Mouse (Mus musculus) kidney, embryonic 16.5 days (tissue): ENCODE measurements around the gene Sgpp1. TPM values are rescaled to one million over a fixed set of nuclear protein-coding genes. Genes with fewer than 3 reads are reported as not detected.

ENCODE experiments used
- ATAC-seq: fragments of 200-750 bp; cut with Nextera tagmentation; 2 replicates; pipeline ENCODE4 v1.8.0; 2017; ENCODE audit warnings: moderate TSS enrichment; ENCODE audit not compliant: low FRiP score, low TSS enrichment
- H3K27ac ChIP-seq: fragments of 300-500 bp; sonication (generic); 2 replicates; pipeline ENCODE4 v1.5.1; 2014; ENCODE audit warnings: low read length
- H3K27me3 ChIP-seq: fragments of 300-500 bp; sonication (generic); 2 replicates; pipeline ENCODE4 v1.6.1; 2014; ENCODE audit warnings: low read length, control low read depth, mixed read lengths; ENCODE audit not compliant: insufficient read depth
- H3K36me3 ChIP-seq: fragments of 300-500 bp; sonication (generic); 2 replicates; pipeline ENCODE4 v1.6.1; 2014; ENCODE audit warnings: low read length, control low read depth, mixed read lengths; ENCODE audit not compliant: insufficient read depth
- H3K4me1 ChIP-seq: fragments of 300-500 bp; sonication (generic); 2 replicates; pipeline ENCODE4 v1.6.1; 2014; ENCODE audit warnings: low read length, control low read depth, mixed read lengths; ENCODE audit not compliant: insufficient read depth
- H3K4me2 ChIP-seq: fragments of 300-500 bp; sonication (generic); replicated peaks from 2 replicates; pipeline ENCODE4 v1.6.1; 2014; ENCODE audit warnings: low read depth, low read length
- H3K4me3 ChIP-seq: fragments of 300-500 bp; sonication (generic); 2 replicates; pipeline ENCODE4 v1.5.1; 2014; ENCODE audit warnings: mild to moderate bottlenecking, low read length
- H3K9ac ChIP-seq: fragments of 300-500 bp; sonication (generic); replicated peaks from 2 replicates; pipeline ENCODE4 v1.6.1; 2014; ENCODE audit warnings: low read length
- H3K9me3 ChIP-seq: fragments of 300-500 bp; sonication (generic); 2 replicates; pipeline ENCODE4 v1.6.1; 2016; ENCODE audit warnings: low read length, control low read depth
- WGBS: fragments of 180-500 bp; shearing (Covaris S2); extraction: QIAGEN DNeasy Blood & Tissue Kit; methylation state at CpG from one replicate; pipeline ENCODE4 v1.1.7; 2014; 5-methylcytosine and 5-hydroxymethylcytosine counted together
- polyA plus RNA-seq: library from polyadenylated mRNA; unstranded; fragments of >200 nt; fragmentation: Nextera tagmentation; extraction: Ambion mirVana; gene quantifications from 2 replicates; pipeline ENCODE4 v1.2.1, GENCODE M21; 2015

The Sgpp1 gene
- 14.5 and 15.9 TPM in 2 replicates for polyA plus RNA-seq

DNA sequence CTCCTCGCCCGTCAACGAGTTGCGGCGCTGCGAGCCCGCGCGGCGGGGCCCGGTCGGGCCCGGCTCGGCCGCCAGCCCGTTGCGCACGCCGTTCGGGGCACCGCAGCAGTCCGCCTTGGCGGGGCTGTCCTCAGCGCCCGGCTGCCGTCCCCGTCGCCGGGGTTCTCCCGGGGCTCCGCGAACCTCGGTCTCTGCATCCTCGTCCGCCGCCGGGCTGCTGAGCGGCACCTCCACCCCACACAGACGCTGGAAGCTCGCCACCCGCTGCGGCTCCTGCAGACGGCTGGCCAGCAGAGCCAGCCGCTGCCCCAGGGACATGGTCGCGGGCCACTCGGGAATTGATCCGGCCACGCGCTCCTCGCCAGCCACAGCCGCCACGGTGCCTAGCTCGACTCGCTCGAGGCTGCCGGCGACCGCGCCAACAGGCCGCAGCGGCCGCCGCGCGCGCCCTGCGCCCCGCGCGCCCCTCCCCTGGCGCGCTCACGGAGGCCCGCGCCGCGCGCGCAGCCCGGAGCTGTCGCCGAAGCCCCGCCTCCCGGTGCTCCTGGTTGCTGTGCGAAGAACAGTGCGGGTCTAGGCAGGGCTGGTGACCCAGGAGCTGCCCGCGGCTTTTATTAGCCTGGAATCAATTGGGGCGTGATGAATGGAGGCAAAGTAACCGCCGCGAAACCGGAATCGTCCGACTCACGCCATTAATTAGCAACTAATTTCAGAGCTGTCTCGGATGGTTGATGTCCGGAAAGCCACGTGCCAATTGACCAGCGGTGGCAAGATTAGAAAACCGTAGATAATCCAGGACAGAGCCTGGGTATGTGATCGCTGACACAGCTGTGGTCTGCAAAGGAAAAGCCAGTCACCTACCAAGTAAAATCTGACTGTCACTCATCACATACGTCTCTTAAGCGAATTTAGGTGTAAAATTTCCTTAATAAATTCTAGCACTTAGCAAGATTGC, at the start of gene Sgpp1:
Gene Sgpp1, minus strand, starts transcription at position 484 of the 955 bp plus-strand sequence.
- under 1% methylated on average over 84 of the region's 105 CpGs for WGBS
- Histone ChIP-seq H3K27ac (peak within 1 kb of the TSS; percentile 67), H3K9ac (peak within 1 kb of the TSS; percentile 94), H3K9me3 (no peaks in the 10 kb centered on the region), H3K4me3 (peak within 1 kb of the TSS; percentile 83), H3K4me1 (peaks cover 18% of the 10 kb centered on the region), H3K36me3 (no peaks in the 10 kb centered on the region), H3K4me2 (peak within 1 kb of the TSS; percentile 79), H3K27me3 (no peaks in the 10 kb centered on the region)
- peak; percentile 96 for ATAC-seq

- 91% methylated on average over 2 of the region's 2 CpGs for WGBS
Observed at GRCm38 (mm10) chr12:75784271-75784751, 48.8 kb upstream of the Sgpp1 start.

DNA sequence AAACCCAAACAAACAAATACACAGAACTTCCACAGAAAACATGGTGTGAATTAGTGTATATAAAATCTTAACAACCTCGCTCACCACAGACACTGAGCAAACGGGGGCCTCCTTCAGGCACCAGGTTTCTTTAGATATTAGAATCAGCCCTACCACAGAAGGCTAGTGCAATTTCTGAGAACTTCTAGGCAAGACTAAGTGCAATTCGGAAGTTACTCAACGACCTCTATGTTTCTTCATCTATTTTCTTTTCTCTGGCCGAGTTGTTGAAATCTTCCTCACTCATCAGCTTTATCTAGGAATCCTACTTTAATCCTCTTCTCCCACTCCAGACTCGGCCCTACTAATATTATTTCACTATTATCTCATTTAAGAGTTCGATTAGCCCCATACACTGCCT, 46.5 kb upstream of the Sgpp1 start:
- Histone ChIP-seq H3K27ac (no peak overlapping the region), H3K9me3 (peaks cover 4% of the 10 kb centered on the region), H3K4me2 (no peak overlapping the region), H3K4me3 (no peak overlapping the region), H3K27me3 (no peaks in the 10 kb centered on the region), H3K9ac (no peak overlapping the region), H3K4me1 (no peaks in the 10 kb centered on the region), H3K36me3 (no peaks in the 10 kb centered on the region)
- 83% methylated on average over 7 of the region's 7 CpGs for WGBS
- ATAC-seq: no peak

More at GRCm38 (mm10) chr12:75784271-75784751, 48.8 kb upstream of the Sgpp1 start:
- Histone ChIP-seq H3K36me3 (no peaks in the 10 kb centered on the region), H3K4me2 (no peak overlapping the region), H3K9ac (no peak overlapping the region), H3K27me3 (no peaks in the 10 kb centered on the region), H3K27ac (no peak overlapping the region), H3K4me1 (no peaks in the 10 kb centered on the region), H3K9me3 (peaks cover 4% of the 10 kb centered on the region; the same call in 1 of the 2 replicates), H3K4me3 (no peak overlapping the region)
- ATAC-seq: no peak

DNA sequence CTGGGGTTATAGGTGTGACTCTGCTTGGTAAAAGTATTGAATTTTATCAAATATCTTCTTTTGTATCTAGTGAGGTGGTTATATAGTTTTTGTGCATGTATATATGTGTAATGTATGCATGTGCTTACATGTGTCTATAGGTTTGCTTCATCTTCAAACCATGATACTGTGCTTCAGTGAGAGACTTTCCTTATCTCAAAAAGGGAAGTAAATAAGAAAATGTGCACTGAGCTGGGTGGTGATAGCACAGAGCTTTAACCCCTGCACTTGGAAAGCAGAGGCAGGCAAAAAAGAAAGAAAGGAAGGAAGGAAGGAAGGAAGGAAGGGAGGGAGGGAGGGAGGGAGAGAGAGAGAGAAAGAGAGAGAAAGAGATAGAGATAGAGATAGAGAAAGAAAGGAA, 45.9 kb upstream of the Sgpp1 start:
- ATAC-seq: no peak
- no peaks in the 10 kb centered on the region for H3K4me1 ChIP-seq

DNA sequence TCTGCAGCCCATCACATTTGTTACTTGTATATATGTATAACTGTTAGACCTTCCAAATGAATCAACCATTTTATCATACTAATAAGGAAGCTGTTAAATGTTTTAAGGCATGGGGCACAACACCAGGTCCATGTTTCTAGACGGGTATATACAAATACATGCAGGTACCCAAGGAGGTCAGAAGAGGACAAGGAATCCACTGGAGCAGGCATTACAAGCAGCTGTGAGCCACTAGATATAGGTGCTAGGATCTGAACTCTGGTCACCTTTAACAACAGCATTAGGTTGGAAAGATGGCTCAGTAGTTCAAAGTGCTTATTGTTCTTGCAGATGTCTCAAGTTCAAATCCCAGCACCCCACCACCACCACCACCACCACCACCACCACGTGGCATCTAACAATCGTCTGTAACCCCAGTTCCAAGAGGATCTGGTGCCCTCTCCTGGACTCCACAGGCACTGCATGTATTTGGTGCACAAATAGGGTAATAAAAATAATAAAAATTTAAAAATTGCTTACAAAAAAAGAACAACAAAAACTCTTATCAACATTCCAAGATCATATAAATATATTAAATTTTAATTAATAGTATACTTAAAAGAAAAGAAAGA, 37.0 kb upstream of the Sgpp1 start:
- no peaks in the 10 kb centered on the region for H3K27me3 ChIP-seq
- H3K9ac ChIP-seq: no peak overlapping the region
- H3K4me2 ChIP-seq: no peak overlapping the region
- 0 out of 2 replicates have a peak, but pooled peaks cover 2% of the 10 kb centered on the region for H3K9me3 ChIP-seq
- no peaks in the 10 kb centered on the region for H3K36me3 ChIP-seq
- ATAC-seq: no peak
- H3K4me1 ChIP-seq: no peaks in the 10 kb centered on the region
- no peak overlapping the region for H3K27ac ChIP-seq
- WGBS: 21% methylated on average over 3 of the region's 3 CpGs
- no peak overlapping the region for H3K4me3 ChIP-seq

More for the DNA sequence above, 45.9 kb upstream of the Sgpp1 start:
- H3K27me3 ChIP-seq: no peaks in the 10 kb centered on the region
- H3K9ac ChIP-seq: no peak overlapping the region
- no peaks in the 10 kb centered on the region for H3K36me3 ChIP-seq
- H3K9me3 ChIP-seq: peaks cover 4% of the 10 kb centered on the region
- no peak overlapping the region for H3K4me2 ChIP-seq
- H3K4me3 ChIP-seq: no peak overlapping the region
- no peak overlapping the region for H3K27ac ChIP-seq

DNA sequence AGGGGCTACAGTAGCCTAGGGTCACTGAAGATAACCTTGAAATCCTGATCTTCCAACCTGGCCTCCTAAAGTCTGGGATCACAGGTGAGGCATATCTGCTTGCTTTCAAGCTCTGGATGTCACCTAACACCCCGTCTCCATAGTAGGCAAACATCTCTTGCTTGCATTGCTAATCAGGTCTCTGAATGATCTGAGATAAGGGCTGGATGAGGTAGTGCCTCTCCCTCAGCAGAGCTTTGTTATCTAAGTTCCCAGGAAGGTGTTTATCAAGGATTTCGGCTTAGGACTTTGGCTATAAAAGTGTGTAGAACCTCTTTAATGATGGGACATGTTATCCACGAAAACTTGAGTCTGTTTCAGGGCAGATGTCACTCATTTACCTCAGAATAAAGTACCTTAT, 35.9 kb upstream of the Sgpp1 start:
- Histone ChIP-seq H3K9me3 (0 out of 2 replicates have a peak, but pooled peaks cover 2% of the 10 kb centered on the region), H3K4me1 (peaks cover 8% of the 10 kb centered on the region), H3K27me3 (no peaks in the 10 kb centered on the region), H3K4me2 (no peak overlapping the region), H3K36me3 (no peaks in the 10 kb centered on the region), H3K4me3 (no peak overlapping the region), H3K9ac (no peak overlapping the region), H3K27ac (no peak overlapping the region)
- no peak for ATAC-seq
- WGBS: 56% methylated on average over 3 of the region's 3 CpGs

DNA sequence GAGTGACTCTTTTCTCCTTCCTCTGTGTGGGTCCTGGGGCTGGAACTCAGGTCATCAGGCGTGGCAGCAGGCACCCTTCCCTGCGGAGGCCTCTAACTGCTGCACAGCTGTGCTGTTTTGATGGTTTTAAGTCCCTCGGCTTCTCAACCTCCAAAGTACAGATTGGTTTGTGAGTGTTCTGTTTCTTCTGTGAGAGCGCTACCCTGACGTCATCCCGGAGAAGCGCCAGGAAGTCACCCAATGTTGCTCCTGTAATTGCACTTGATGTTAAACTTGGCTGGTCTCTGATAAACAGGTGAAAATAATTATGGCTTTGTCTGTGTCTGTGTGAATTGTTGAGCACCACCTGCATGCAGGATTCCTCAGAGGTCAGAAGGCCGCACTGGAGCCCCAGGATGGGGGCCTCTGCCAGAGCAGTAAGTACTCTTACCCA, 31.4 kb upstream of the Sgpp1 start:
- H3K27ac ChIP-seq: peak overlapping the region; percentile 53; the same call in 1 of the 2 replicates
- H3K4me1 ChIP-seq: peaks cover 16% of the 10 kb centered on the region
- peak; percentile 23 for ATAC-seq
- H3K9ac ChIP-seq: 0 out of 2 replicates have a peak overlapping the region, but pooled peaks have one; percentile 26
- no peaks in the 10 kb centered on the region for H3K9me3 ChIP-seq
- no peaks in the 10 kb centered on the region for H3K36me3 ChIP-seq
- WGBS: 30% methylated on average over 8 of the region's 8 CpGs
- no peak overlapping the region for H3K4me2 ChIP-seq
- no peaks in the 10 kb centered on the region for H3K27me3 ChIP-seq
- H3K4me3 ChIP-seq: no peak overlapping the region

DNA sequence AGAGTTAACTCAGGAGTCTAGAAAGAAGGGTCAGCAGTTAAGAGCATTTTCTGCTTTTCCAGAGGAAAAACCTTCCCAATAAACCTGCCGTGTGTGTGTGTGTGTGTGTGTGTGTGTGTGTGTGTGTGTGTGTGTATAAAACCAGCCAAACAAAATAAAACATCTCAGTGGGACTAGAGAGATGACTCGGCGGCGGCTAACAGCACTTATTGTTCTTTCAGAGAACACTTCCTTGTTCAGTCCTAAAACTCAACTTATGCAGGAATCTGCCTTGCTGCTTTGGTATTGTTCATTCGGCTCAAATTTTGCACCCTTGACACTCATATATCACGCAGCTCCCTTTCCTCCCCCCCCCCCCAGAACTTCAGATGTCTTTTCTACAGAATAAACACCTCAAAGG, 30.9 kb upstream of the Sgpp1 start:
- H3K27ac ChIP-seq: peak overlapping the region; percentile 53

DNA sequence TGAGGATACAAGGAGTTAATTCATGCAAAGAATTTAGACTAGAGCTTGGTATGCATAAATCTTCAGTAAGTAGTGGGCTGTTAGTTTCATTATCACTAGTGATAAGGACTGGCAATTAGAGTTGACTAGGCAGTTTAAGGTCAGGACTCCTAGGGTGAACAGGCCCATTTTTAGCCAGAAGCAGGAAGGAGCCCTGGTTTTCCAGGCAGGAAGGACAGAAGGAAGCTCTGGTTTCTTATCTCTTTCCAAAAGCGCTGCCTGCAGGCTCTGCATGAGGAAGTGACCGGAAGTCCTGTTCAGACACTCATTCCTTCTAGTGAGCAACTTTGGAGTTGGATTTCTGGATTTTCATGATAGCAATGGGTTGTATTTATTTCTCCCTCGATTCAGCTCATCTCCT, 30.2 kb upstream of the Sgpp1 start:
- no peak overlapping the region for H3K4me2 ChIP-seq
- no peak; the same call in 1 of the 2 replicates for ATAC-seq
- peak overlapping the region; percentile 53 for H3K27ac ChIP-seq
- 53% methylated on average over 3 of the region's 3 CpGs for WGBS
- H3K9me3 ChIP-seq: no peaks in the 10 kb centered on the region
- H3K9ac ChIP-seq: no peak overlapping the region
- H3K36me3 ChIP-seq: no peaks in the 10 kb centered on the region
- H3K4me1 ChIP-seq: peaks cover 16% of the 10 kb centered on the region
- H3K4me3 ChIP-seq: no peak overlapping the region
- H3K27me3 ChIP-seq: no peaks in the 10 kb centered on the region

More for the DNA sequence above, 30.9 kb upstream of the Sgpp1 start:
- 18% methylated on average over 6 of the region's 6 CpGs for WGBS
- Histone ChIP-seq H3K4me2 (no peak overlapping the region), H3K36me3 (no peaks in the 10 kb centered on the region), H3K9ac (no peak overlapping the region), H3K4me3 (no peak overlapping the region), H3K9me3 (no peaks in the 10 kb centered on the region), H3K4me1 (peaks cover 16% of the 10 kb centered on the region), H3K27me3 (no peaks in the 10 kb centered on the region)
- no peak for ATAC-seq
